Mouse (Mus musculus) lung, adult 2 months (tissue): ENCODE data around the gene Arl15. TPM values are rescaled to one million over a fixed set of nuclear protein-coding genes. Genes with fewer than 3 reads are reported as not detected.

Experiments
- DNase-seq: peaks from one replicate; pipeline ENCODE4 v3.0.0; 2022
- H3K4me1 ChIP-seq: fragments of 200-500 bp; 2 replicates; pipeline ENCODE4 v1.6.1; 2011; ENCODE audit warnings: low read length; ENCODE audit not compliant: control insufficient read depth, insufficient read depth
- H3K4me3 ChIP-seq: fragments of 200-500 bp; replicated peaks from 2 replicates; pipeline ENCODE3; 2011; ENCODE audit warnings: low read depth, mild to moderate bottlenecking, control low read depth, low read length; ENCODE audit errors: extremely low read depth
- CTCF ChIP-seq: fragments of 200-500 bp; IDR thresholded peaks from 2 replicates; pipeline ENCODE4 v1.5.1; 2011; ENCODE audit warnings: mild to moderate bottlenecking, low read length, control low read depth; ENCODE audit not compliant: insufficient read depth
- POLR2A ChIP-seq: fragments of 200-500 bp; IDR thresholded peaks from 2 replicates; pipeline ENCODE4 v1.6.1; 2011; ENCODE audit warnings: low read depth, mild to moderate bottlenecking, control low read depth, low read length, borderline replicate concordance; ENCODE audit errors: extremely low read depth
- WGBS: fragments of 180-500 bp; shearing (Covaris S2); methylation state at CpG from one replicate; pipeline ENCODE4 v1.1.7; 2018; 5-methylcytosine and 5-hydroxymethylcytosine counted together
- polyA plus RNA-seq: library from polyadenylated mRNA; depleted of rRNA; stranded (reverse); fragments of >200 nt; gene quantifications from 2 replicates; pipeline ENCODE4 v1.2.3, GENCODE M21; 2012; rRNA removed

The Arl15 gene
- polyA plus RNA-seq, 1 experiment, result 15.1 TPM

DNA sequence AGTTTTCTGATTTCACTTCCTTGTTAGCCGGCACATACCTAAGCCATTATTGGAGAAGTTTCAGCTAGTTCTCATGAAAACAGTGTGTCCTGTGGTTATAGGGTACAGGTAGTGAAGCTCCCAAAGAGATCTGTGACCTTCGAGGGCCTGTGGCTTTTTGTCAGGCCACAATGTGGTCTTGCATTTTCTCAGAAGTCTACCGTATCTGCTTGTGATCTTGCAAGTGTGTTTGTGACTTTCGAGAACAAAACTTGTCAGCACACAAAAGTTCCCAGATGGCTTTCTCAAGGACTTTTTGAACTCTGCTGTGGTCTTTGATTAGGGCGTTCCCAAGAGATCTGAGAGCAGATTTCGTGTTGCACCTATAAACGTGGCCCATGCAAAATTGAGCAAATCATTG, 394.5 kb downstream of the Arl15 start:
- DNase-seq, result no peak
- no peaks in the 10 kb centered on the region for H3K4me1 ChIP-seq
- TF ChIP-seq CTCF, result no peak
- no peak for TF ChIP-seq POLR2A
- 80% methylated on average over 7 of the region's 7 CpGs for WGBS
- H3K4me3 ChIP-seq, result no peak overlapping the region

DNA sequence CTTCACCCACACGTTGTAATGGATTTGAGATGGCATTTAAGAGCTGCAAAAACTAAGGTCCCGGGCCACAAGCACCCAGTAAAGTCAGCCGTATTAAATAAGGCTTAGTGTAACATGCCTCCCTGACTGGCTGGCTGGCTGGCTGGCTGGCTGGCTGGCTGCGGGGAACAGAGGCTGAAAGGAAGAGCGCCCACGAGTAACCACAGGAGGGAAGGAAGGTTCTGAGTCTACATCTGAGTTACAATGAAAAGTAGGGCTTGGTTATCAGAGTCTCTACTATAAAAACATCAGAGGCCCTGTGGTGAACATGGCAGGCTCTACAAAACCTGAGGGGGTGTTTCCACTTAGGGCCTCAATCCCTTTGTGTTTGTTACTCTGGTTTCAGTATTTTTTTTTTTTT, 395.1 kb downstream of the Arl15 start:
- DNase-seq, result no peak
- Histone ChIP-seq H3K4me1 (no peaks in the 10 kb centered on the region), H3K4me3 (no peak overlapping the region)
- 82% methylated on average over 6 of the region's 6 CpGs for WGBS
- TF ChIP-seq CTCF, result no peak
- TF ChIP-seq POLR2A, result no peak

DNA sequence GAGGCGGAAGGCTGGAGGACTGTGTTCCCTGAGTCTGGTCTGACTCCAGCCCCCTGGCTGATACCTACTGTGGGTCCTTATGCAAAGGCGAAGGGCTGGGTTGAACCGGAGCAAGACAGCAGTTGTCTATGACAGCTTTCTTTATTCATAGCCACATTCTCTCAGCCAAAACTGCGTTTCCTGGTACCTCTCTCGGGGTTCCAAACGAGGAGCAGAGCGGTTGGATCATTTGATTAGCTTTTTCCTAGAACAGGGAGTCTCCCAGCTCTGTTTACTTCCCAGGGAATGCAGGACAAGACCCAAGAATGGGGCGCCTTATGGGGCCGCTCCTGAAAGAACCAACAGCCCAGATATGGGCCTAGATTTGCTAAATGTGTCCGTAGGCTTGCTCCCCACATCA, 396.6 kb downstream of the Arl15 start:
- no peak for TF ChIP-seq CTCF
- no peak for TF ChIP-seq POLR2A

DNA sequence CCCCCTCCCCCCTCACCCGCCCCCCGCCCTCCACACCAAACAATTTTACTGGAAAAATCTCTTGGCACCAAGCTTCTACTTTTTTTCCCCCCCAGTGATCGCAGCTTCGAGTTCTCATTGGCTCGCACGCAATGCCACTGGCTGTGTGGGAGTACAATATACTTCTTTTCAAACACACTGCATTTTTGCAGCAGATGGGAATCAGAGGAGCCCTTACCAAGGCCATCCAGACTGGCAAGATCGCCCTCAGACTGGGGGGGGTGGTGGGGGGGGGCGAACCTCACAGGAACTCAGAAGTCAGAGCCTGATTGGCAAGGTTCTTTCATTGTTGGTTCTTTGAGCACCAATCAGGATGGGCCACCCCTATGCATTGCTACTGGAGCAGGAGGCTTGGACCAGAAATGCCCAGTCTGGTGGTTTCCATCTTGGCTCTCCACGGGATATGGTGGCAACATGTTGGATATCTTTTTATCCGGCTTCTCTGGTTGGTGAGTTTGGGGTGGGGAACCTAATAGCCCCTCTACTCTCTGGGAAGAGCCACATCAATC, 404.0 kb downstream of the Arl15 start:
- TF ChIP-seq POLR2A (no peak), CTCF (no peak)
- H3K4me3 ChIP-seq, result no peak overlapping the region
- WGBS, result 82% methylated on average over 10 of the region's 10 CpGs
- no peaks in the 10 kb centered on the region for H3K4me1 ChIP-seq
- DNase-seq, result no peak

More for the DNA sequence above, 396.6 kb downstream of the Arl15 start:
- no peak for DNase-seq
- WGBS, result 68% methylated on average over 10 of the region's 10 CpGs
- no peak overlapping the region for H3K4me3 ChIP-seq
- H3K4me1 ChIP-seq, result no peaks in the 10 kb centered on the region

DNA sequence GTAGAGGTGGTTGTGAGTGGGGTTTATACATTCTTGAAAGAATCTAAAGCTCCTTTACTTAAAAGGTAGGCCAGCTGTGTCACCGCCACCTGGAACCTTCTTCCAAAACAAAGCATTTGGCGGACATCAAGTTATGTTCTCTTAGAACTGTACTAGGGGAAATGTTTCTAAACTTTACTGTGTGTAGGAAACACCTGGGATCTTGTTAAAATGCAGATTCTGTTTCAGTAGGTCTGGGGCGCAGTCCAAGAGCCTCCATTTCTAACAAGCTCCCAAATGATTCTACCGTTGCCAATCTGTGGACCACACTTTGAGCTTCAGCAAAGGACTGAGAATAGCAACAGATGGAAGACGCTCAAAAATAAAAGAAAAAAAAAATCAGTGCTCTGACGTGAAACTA, 405.4 kb downstream of the Arl15 start:
- WGBS, result 90% methylated on average over 6 of the region's 6 CpGs
- TF ChIP-seq POLR2A (no peak), CTCF (no peak)
- Histone ChIP-seq H3K4me3 (no peak overlapping the region), H3K4me1 (no peaks in the 10 kb centered on the region)
- no peak for DNase-seq

DNA sequence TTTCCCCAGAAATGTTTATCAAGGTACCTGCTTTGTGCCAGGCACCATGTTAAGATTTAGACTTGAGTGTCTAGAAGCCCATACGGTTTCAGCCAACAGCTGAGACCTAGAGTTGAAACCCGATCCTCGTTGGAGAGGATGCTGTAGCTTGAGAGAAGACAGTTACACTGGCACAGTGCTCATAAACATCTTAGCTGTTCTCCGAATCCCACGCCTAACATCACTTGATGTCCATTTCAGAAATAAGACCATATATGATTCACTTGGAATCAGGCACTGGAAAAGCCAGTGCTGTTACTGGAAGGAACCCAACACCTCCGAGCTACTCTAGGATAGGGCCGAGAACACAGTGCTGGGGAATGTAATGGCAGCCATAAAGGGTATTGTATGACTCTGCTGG, 406.2 kb downstream of the Arl15 start:
- 85% methylated on average over 7 of the region's 7 CpGs for WGBS

DNA sequence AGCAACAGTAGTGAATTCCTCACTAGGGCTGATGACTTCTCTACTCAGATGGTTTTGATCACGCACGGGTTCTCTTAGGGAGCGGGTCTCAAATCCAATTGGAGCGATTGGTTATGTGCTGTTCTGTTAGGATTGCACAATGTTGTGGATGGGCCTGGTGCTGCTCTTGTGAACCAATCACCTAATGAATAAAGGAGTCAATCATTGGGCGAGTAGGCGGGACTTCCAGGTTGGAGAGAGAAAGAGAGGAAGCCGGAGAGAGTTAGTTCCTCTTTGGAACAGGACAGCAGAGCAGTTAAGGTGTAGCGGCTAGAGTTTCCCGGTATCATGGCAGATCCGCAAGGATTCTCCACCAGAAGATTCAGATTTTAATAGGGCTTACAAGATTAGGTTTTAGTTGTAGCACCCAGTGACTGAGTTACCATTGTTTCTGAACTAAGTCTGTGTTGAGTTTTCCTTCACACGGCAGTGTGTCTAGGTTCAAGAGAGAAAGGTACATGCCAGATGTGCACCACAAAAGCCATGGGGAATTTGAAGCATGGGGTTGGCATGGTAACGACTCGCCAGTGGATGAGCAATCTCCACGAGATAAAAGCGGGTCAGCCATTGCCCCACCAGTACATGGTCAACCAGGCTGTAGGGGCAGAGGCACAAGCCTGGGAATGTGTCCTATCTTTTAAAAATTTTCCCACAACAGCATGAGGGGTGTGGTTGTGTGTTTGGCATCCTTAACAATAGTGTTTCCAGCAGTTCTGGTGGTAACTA, 408.7 kb downstream of the Arl15 start:
- Histone ChIP-seq H3K4me1 (no peaks in the 10 kb centered on the region), H3K4me3 (no peak overlapping the region)
- WGBS, result 90% methylated on average over 15 of the region's 15 CpGs
- no peak for DNase-seq
- no peak for TF ChIP-seq CTCF
- no peak for TF ChIP-seq POLR2A

More for the DNA sequence above, 406.2 kb downstream of the Arl15 start:
- TF ChIP-seq POLR2A (no peak), CTCF (no peak)
- no peak for DNase-seq
- Histone ChIP-seq H3K4me3 (no peak overlapping the region), H3K4me1 (no peaks in the 10 kb centered on the region)

Other genes with a start within 250 kb of the Arl15 start
- gene Snx18, start 175.9 kb upstream of the Arl15 start, polyA plus RNA-seq, result 22.8 and 27.0 TPM in 2 replicates
- 0.27 and 0.92 TPM in 2 replicates for gene Hspb3, start 130.8 kb upstream of the Arl15 start, polyA plus RNA-seq